Mouse (Mus musculus): ENCODE data around the gene Xntrpc. TPM values are rescaled to one million over a fixed set of nuclear protein-coding genes. Genes with fewer than 3 reads are reported as not detected.
"Not testable (repeated sequence)": the region's sequence is repeated elsewhere in the genome, so short reads cannot be mapped to it uniquely, and the experiment has no call there.

Xntrpc gene
- polyA plus RNA-seq, 1 experiment from 2014 or later, result 1.1 TPM

DNA sequence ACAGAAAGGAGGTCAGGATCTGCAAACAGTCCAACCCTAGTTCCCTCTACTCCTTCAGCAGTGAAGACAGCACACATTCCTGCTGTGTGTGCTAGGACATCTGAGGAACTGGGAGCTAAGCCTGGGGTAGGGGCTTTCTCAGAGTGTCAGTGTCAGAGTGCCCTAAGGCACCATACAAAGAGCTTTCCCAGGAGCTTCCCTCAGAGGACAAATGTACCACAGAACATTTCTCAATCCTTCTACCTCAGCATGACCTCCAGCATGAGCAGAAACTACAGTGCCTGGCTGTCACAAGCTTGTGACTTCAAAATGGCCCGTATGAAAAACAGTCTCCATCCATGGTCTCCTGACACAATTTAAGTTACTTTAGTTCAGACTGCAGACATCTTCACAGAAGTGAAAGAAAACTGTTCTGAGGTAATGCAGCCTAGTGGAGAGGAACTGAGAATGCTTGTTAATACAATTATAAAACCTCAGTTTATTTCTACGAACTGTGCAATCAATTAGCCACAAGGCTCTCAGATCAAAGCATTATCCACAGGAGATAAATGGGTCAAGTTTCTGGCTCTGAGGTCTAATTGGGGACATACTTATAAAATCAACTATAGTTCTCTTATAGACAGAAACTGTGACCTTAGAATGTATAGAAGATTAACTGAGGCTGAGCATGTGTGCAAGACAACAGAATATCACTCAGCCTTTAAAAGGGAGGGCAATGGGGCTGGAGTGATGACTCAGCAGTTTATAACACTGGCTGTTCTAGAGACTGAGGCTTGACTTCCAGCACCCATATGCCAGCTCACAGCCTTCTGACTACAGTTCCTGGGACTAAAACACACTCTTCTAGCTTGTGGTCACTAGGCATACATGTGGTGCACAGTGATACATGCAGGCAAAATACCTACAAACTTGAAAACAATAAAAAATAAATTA lies 40.1 kb upstream of the Xntrpc start:
- 91% methylated on average over 2 of the region's 2 CpGs for WGBS
- no peak overlapping the region for H3K4me2 ChIP-seq (ENCODE audit: low read length)
- no peaks in the 10 kb centered on the region for H3K9me3 ChIP-seq (replicated peaks; ENCODE audit: control insufficient read depth, low read length, poor library complexity, severe bottlenecking)
- H3K36me3 ChIP-seq (ENCODE audit: control insufficient read depth, insufficient read depth, low read length), result peaks cover 33% of the 10 kb centered on the region
- H3K27ac ChIP-seq (ENCODE audit: low read length), result no peak overlapping the region
- H3K4me1 ChIP-seq (ENCODE audit: control insufficient read depth, insufficient read depth, low read length), result no peaks in the 10 kb centered on the region
- H3K4me3 ChIP-seq (ENCODE audit: low read depth, low read length), result no peak overlapping the region
- no peaks in the 10 kb centered on the region for H3K27me3 ChIP-seq (ENCODE audit: control insufficient read depth, insufficient read depth, low read depth, low read length)
- H3K9ac ChIP-seq (ENCODE audit: low read depth, low read length), result no peak overlapping the region
- ATAC-seq, result no peak

GRCm38 (mm10) chr7:102034904-102035303 lies 30.6 kb upstream of the Xntrpc start:
- Histone ChIP-seq H3K4me1 (ENCODE audit: control insufficient read depth, insufficient read depth, low read length) (no peaks in the 10 kb centered on the region), H3K27me3 (ENCODE audit: control insufficient read depth, insufficient read depth, low read depth, low read length) (no peaks in the 10 kb centered on the region), H3K36me3 (ENCODE audit: control insufficient read depth, insufficient read depth, low read length) (peaks cover 39% of the 10 kb centered on the region), H3K9ac (ENCODE audit: low read depth, low read length) (no peak overlapping the region), H3K4me3 (ENCODE audit: low read depth, low read length) (no peak overlapping the region), H3K27ac (ENCODE audit: low read length) (no peak overlapping the region), H3K9me3 (replicated peaks; ENCODE audit: control insufficient read depth, low read length, poor library complexity, severe bottlenecking) (no peaks in the 10 kb centered on the region), H3K4me2 (ENCODE audit: low read length) (no peak overlapping the region)
- WGBS, result 97% methylated on average over 1 of the region's 1 CpGs
- no peak for ATAC-seq

DNA sequence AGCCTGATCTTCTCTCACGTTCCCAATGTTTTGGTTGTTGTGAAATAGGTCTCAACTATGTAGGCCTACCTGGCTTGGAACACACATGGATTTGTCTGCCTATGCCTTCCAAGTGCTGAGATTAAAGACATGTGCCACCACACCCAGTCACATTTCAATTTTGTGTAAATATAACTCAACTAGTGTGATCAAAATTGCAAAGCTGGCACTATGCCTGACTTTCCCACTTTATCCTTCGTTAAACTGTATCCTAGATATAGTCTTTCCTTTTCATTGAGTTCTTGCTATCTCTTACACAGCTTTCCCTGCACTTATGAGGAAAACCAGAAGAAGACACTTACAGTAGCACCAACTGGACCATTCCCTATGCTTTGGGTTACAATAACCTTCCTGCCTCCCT lies 30.0 kb upstream of the Xntrpc start:
- Histone ChIP-seq H3K9ac (ENCODE audit: low read depth, low read length) (no peak overlapping the region), H3K4me2 (ENCODE audit: low read length) (no peak overlapping the region), H3K4me1 (ENCODE audit: control insufficient read depth, insufficient read depth, low read length) (no peaks in the 10 kb centered on the region), H3K36me3 (ENCODE audit: control insufficient read depth, insufficient read depth, low read length) (peaks cover 36% of the 10 kb centered on the region), H3K27me3 (ENCODE audit: control insufficient read depth, insufficient read depth, low read depth, low read length) (no peaks in the 10 kb centered on the region), H3K4me3 (ENCODE audit: low read depth, low read length) (no peak overlapping the region), H3K9me3 (replicated peaks; ENCODE audit: control insufficient read depth, low read length, poor library complexity, severe bottlenecking) (no peaks in the 10 kb centered on the region), H3K27ac (ENCODE audit: low read length) (no peak overlapping the region)
- no peak for ATAC-seq
- WGBS, result 98% methylated on average over 2 of the region's 2 CpGs

GRCm38 (mm10) chr7:102037318-102037717 lies 28.2 kb upstream of the Xntrpc start:
- H3K36me3 ChIP-seq (ENCODE audit: control insufficient read depth, insufficient read depth, low read length), result peaks cover 31% of the 10 kb centered on the region

GRCm38 (mm10) chr7:102042314-102042713 lies 23.2 kb upstream of the Xntrpc start:
- Histone ChIP-seq H3K27ac (ENCODE audit: low read length) (no peak overlapping the region), H3K4me3 (ENCODE audit: low read depth, low read length) (no peak overlapping the region), H3K9me3 (replicated peaks; ENCODE audit: control insufficient read depth, low read length, poor library complexity, severe bottlenecking) (no peaks in the 10 kb centered on the region), H3K4me2 (ENCODE audit: low read length) (no peak overlapping the region), H3K4me1 (ENCODE audit: control insufficient read depth, insufficient read depth, low read length) (peaks cover 2% of the 10 kb centered on the region; the same call in 1 of the 2 replicates), H3K27me3 (ENCODE audit: control insufficient read depth, insufficient read depth, low read depth, low read length) (no peaks in the 10 kb centered on the region), H3K9ac (ENCODE audit: low read depth, low read length) (no peak overlapping the region), H3K36me3 (ENCODE audit: control insufficient read depth, insufficient read depth, low read length) (peaks cover 10% of the 10 kb centered on the region; the same call in 1 of the 2 replicates)
- WGBS, result 90% methylated on average over 2 of the region's 2 CpGs
- no peak for ATAC-seq

More at GRCm38 (mm10) chr7:102037318-102037717, 28.2 kb upstream of the Xntrpc start:
- Histone ChIP-seq H3K4me1 (ENCODE audit: control insufficient read depth, insufficient read depth, low read length) (no peaks in the 10 kb centered on the region), H3K9me3 (replicated peaks; ENCODE audit: control insufficient read depth, low read length, poor library complexity, severe bottlenecking) (no peaks in the 10 kb centered on the region), H3K27me3 (ENCODE audit: control insufficient read depth, insufficient read depth, low read depth, low read length) (no peaks in the 10 kb centered on the region), H3K4me3 (ENCODE audit: low read depth, low read length) (no peak overlapping the region), H3K4me2 (ENCODE audit: low read length) (no peak overlapping the region), H3K9ac (ENCODE audit: low read depth, low read length) (no peak overlapping the region), H3K27ac (ENCODE audit: low read length) (no peak overlapping the region)
- 93% methylated on average over 3 of the region's 3 CpGs for WGBS
- no peak for ATAC-seq

DNA sequence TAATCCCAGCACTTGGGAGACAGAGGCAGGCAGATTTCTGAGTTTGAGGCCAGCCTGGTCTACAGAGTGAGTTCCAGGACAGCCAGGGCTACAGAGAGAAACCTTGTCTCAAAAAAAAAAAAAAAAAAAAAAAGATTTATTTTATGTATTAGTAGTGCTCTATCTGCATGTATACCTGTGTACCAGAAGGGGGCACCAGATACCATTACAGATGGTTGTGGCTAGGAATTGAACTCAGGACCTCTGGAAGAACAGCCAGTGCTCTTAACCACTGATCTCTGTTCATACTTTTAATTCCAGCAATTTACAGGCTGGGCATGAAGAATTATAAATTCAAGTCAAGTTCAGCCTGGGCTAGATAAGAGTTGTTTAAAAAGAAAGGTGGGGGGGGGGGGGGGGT lies 17.0 kb upstream of the Xntrpc start:
- not testable (repeated sequence) for H3K36me3 ChIP-seq (ENCODE audit: control insufficient read depth, insufficient read depth, low read length); H3K4me1 ChIP-seq (ENCODE audit: control insufficient read depth, insufficient read depth, low read length); ATAC-seq; H3K27me3 ChIP-seq (ENCODE audit: control insufficient read depth, insufficient read depth, low read depth, low read length); H3K9ac ChIP-seq (ENCODE audit: low read depth, low read length); H3K4me3 ChIP-seq (ENCODE audit: low read depth, low read length); H3K27ac ChIP-seq (ENCODE audit: low read length); H3K9me3 ChIP-seq (replicated peaks; ENCODE audit: control insufficient read depth, low read length, poor library complexity, severe bottlenecking); H3K4me2 ChIP-seq (ENCODE audit: low read length)

DNA sequence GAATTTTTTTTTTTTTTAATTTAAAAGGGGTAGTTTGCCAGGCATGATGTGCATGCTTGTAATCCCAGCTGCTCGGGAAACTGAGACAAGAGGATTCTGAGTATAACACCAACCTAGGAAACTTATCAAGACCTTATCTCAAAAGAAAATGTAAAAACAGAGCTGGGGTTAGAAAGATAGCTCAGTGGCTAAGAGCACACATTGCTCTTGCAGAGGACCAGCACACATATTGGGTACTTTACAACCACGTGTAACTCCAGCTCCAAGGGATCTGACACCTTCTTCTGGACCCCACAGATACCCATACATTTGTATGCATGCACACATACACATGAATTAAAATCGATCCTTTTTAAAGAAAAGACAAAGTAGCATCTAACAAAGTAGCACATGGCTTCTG lies 4.2 kb upstream of the Xntrpc start:
- WGBS, result 96% methylated on average over 3 of the region's 3 CpGs
- Histone ChIP-seq H3K27me3 (ENCODE audit: control insufficient read depth, insufficient read depth, low read depth, low read length) (no peaks in the 10 kb centered on the region), H3K4me3 (ENCODE audit: low read depth, low read length) (no peak overlapping the region), H3K9ac (ENCODE audit: low read depth, low read length) (no peak overlapping the region), H3K4me1 (ENCODE audit: control insufficient read depth, insufficient read depth, low read length) (peaks cover 29% of the 10 kb centered on the region), H3K36me3 (ENCODE audit: control insufficient read depth, insufficient read depth, low read length) (0 out of 2 replicates have a peak, but pooled peaks cover 2% of the 10 kb centered on the region), H3K9me3 (replicated peaks; ENCODE audit: control insufficient read depth, low read length, poor library complexity, severe bottlenecking) (no peaks in the 10 kb centered on the region), H3K4me2 (ENCODE audit: low read length) (no peak overlapping the region), H3K27ac (ENCODE audit: low read length) (no peak overlapping the region)
- no peak for ATAC-seq

DNA sequence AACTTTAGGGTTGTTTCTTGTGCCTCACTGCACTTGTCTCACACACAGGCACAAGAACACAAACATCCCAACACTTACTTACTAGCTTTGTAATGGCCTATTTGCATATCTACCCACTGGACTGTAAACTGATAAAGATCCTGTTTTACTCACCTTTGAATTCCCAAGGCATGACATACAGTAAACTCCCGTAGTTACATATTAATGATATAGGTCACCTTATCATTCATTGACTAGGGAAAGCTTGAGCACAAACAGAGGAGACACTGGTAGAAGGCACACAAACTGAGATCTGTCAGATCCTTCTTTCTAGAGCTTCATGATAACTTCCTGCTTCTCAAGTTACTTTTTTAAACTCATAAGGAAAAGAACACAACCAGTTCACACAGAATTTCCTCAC lies 3.3 kb upstream of the Xntrpc start:
- H3K4me2 ChIP-seq (ENCODE audit: low read length), result no peak overlapping the region
- peaks cover 31% of the 10 kb centered on the region for H3K4me1 ChIP-seq (ENCODE audit: control insufficient read depth, insufficient read depth, low read length)
- no peaks in the 10 kb centered on the region for H3K9me3 ChIP-seq (replicated peaks; ENCODE audit: control insufficient read depth, low read length, poor library complexity, severe bottlenecking)
- H3K36me3 ChIP-seq (ENCODE audit: control insufficient read depth, insufficient read depth, low read length), result 0 out of 2 replicates have a peak, but pooled peaks cover 2% of the 10 kb centered on the region
- H3K27ac ChIP-seq (ENCODE audit: low read length), result no peak overlapping the region
- no peak for ATAC-seq
- H3K27me3 ChIP-seq (ENCODE audit: control insufficient read depth, insufficient read depth, low read depth, low read length), result no peaks in the 10 kb centered on the region
- H3K4me3 ChIP-seq (ENCODE audit: low read depth, low read length), result no peak overlapping the region
- WGBS, result 100% methylated on average over 1 of the region's 1 CpGs
- no peak overlapping the region for H3K9ac ChIP-seq (ENCODE audit: low read depth, low read length)

DNA sequence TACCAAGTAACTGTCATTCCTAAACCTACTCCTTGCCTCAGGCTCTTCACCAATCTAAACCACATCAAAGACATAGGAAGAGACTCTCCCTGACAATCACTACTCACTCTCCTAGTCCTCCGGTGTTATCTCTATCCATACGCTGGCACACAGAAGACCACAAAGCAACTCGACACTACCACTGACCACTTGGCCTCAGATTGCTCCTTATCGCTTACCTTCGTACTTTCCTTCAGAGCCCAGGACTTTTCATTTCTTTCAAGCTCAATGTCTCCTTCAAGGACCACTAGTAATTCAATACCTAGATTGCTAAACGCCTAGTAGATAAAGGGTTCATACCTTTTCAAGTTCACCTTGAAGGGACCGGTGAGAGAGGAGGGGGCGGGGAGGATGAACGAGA lies 1.6 kb upstream of the Xntrpc start:
- Histone ChIP-seq H3K27me3 (ENCODE audit: control insufficient read depth, insufficient read depth, low read depth, low read length) (no peaks in the 10 kb centered on the region), H3K9ac (ENCODE audit: low read depth, low read length) (no peak overlapping the region), H3K4me1 (ENCODE audit: control insufficient read depth, insufficient read depth, low read length) (peaks cover 31% of the 10 kb centered on the region), H3K36me3 (ENCODE audit: control insufficient read depth, insufficient read depth, low read length) (0 out of 2 replicates have a peak, but pooled peaks cover 2% of the 10 kb centered on the region), H3K9me3 (replicated peaks; ENCODE audit: control insufficient read depth, low read length, poor library complexity, severe bottlenecking) (no peaks in the 10 kb centered on the region), H3K27ac (ENCODE audit: low read length) (no peak overlapping the region), H3K4me3 (ENCODE audit: low read depth, low read length) (peak overlapping the region; percentile 87), H3K4me2 (ENCODE audit: low read length) (peak overlapping the region; percentile 87)
- WGBS, result 94% methylated on average over 9 of the region's 9 CpGs
- ATAC-seq, result no peak

All from midbrain, embryonic 16.5 days (tissue).